Mouse (Mus musculus): ENCODE measurements around the gene Phactr2. TPM values are rescaled to one million over a fixed set of nuclear protein-coding genes. Genes with fewer than 3 reads are reported as not detected.

Phactr2 gene
- polyA plus RNA-seq, 1 experiment from 2014 or later: 28.8 TPM

DNA sequence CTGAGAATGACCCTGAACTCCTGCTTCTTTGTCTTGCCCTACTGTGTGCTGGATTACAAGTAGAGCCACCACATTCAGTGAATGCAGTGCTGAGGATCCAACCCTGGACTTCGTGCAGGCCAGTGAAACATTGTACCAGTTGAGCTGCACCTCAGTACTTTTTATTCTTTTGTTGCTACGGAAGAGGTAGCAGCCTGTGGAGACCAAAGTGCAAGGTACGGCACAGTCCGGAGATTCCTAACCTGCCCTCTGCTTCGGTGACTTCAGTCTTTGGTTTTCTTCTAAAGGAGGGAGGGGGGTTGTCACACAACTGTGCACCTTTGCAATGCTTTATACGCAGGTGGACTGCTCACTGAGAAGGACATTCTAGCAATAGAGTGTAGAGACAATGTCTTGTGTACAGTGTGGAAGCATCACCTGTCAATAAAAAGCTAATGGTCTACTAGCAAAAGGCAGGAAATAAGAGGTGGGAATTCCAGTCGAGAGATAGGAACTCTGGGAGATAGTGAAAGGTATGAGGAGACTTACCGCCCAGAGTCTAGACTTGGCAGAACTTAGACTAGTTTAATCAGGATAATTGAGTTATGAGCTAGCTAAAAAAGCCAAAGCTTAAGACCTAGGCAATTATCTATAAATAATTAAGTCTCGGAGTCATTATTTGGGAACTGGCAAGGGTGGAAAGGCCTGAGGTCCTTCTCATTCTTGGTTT, 19.9 kb upstream of the Phactr2 start:
- no peak for DNase-seq (ENCODE audit: low spot score)
- Histone ChIP-seq H3K9ac (ENCODE audit: low read length) (no peak overlapping the region), H3K4me3 (ENCODE audit: low read depth, low read length) (no peak overlapping the region), H3K9me3 (ENCODE audit: control insufficient read depth, low read length) (no peaks in the 10 kb centered on the region), H3K36me3 (ENCODE audit: control insufficient read depth, insufficient read depth, low read length) (no peaks in the 10 kb centered on the region), H3K27ac (replicated peaks; ENCODE audit: low read depth, low read length) (no peak overlapping the region), H3K4me2 (ENCODE audit: low read depth, severe bottlenecking) (no peak overlapping the region), H3K4me1 (ENCODE audit: control insufficient read depth, insufficient read depth, low read length) (no peaks in the 10 kb centered on the region), H3K27me3 (ENCODE audit: control insufficient read depth, insufficient read depth, low read length) (no peaks in the 10 kb centered on the region)
- 89% methylated on average over 9 of the region's 9 CpGs for WGBS
- ATAC-seq (ENCODE audit: insufficient number of reproducible peaks, low FRiP score, low TSS enrichment, low read depth): no peak

DNA sequence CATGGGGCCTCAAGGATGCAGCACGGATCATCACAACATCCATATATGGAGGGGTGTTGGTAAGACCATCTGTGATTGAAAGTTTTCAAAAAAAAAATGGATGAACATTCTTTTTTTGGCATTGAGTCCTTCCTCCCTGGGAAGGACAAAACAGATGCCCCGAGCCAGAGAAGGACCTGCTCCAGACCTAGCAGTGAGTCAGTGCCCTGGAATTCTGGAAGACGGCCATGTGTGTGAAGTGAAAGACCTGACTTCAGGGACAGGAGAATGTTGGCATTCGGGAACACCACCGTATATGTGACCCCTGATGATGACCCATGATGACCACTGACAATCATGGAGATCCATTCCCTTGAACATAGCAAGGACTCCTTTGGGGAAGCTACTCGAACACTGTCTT, 15.5 kb upstream of the Phactr2 start:
- no peaks in the 10 kb centered on the region for H3K9me3 ChIP-seq (ENCODE audit: control insufficient read depth, low read length)
- ATAC-seq (ENCODE audit: insufficient number of reproducible peaks, low FRiP score, low TSS enrichment, low read depth) (no peak), DNase-seq (ENCODE audit: low spot score) (no peak)
- no peak overlapping the region for H3K27ac ChIP-seq (replicated peaks; ENCODE audit: low read depth, low read length)
- H3K4me1 ChIP-seq (ENCODE audit: control insufficient read depth, insufficient read depth, low read length): no peaks in the 10 kb centered on the region
- WGBS: 85% methylated on average over 6 of the region's 6 CpGs
- no peak overlapping the region for H3K9ac ChIP-seq (ENCODE audit: low read length)
- no peak overlapping the region for H3K4me3 ChIP-seq (ENCODE audit: low read depth, low read length)
- H3K27me3 ChIP-seq (ENCODE audit: control insufficient read depth, insufficient read depth, low read length): no peaks in the 10 kb centered on the region
- no peaks in the 10 kb centered on the region for H3K36me3 ChIP-seq (ENCODE audit: control insufficient read depth, insufficient read depth, low read length)
- no peak overlapping the region for H3K4me2 ChIP-seq (ENCODE audit: low read depth, severe bottlenecking)

DNA sequence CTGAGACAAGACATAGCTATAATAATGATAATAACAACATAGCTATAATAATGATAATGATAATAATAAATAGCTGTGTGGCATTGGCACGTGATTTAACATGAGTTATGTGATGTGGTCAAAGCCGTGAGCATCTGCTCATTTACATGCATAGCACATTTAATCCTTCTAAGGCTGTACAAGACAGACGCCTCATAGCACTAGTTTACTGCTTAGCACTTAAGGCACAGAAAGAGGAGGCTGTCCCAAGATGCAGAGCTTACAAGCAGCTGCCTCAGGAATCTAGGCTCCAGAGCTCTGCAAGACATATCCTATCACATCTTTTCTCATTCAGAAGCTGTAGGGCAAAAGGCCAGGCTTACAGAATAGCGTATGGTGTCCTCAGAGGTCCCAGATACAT, 11.7 kb upstream of the Phactr2 start:
- Histone ChIP-seq H3K4me2 (ENCODE audit: low read depth, severe bottlenecking) (no peak overlapping the region), H3K27ac (replicated peaks; ENCODE audit: low read depth, low read length) (no peak overlapping the region), H3K9me3 (ENCODE audit: control insufficient read depth, low read length) (no peaks in the 10 kb centered on the region), H3K4me1 (ENCODE audit: control insufficient read depth, insufficient read depth, low read length) (no peaks in the 10 kb centered on the region), H3K4me3 (ENCODE audit: low read depth, low read length) (no peak overlapping the region), H3K9ac (ENCODE audit: low read length) (no peak overlapping the region), H3K27me3 (ENCODE audit: control insufficient read depth, insufficient read depth, low read length) (no peaks in the 10 kb centered on the region), H3K36me3 (ENCODE audit: control insufficient read depth, insufficient read depth, low read length) (no peaks in the 10 kb centered on the region)
- no peak for ATAC-seq (ENCODE audit: insufficient number of reproducible peaks, low FRiP score, low TSS enrichment, low read depth)
- 77% methylated on average over 4 of the region's 4 CpGs for whole genome bisulfite sequencing
- DNase-seq (ENCODE audit: low spot score): no peak

DNA sequence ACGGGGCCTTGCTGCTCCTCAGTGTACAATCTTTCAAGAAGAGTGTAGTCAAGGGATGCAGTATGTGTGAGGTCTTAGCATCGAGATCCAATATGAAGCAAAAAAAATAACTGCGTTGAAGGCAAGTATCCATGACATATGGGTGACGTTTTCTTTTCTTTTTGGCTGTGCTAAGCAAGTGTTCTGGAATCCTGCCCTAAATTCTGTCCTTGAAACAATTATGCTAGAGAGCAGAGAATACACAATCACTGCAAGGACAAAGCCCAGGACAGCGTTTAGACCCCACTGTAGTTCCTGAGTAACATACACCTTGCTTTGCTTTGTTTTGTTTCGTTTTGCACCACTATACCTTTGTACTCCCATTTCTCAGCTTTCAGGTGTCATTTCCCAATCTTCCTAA, 5.1 kb upstream of the Phactr2 start:
- Histone ChIP-seq H3K4me1 (ENCODE audit: control insufficient read depth, insufficient read depth, low read length) (no peaks in the 10 kb centered on the region), H3K4me2 (ENCODE audit: low read depth, severe bottlenecking) (no peak overlapping the region), H3K36me3 (ENCODE audit: control insufficient read depth, insufficient read depth, low read length) (no peaks in the 10 kb centered on the region), H3K27ac (replicated peaks; ENCODE audit: low read depth, low read length) (no peak overlapping the region), H3K9me3 (ENCODE audit: control insufficient read depth, low read length) (no peaks in the 10 kb centered on the region), H3K4me3 (ENCODE audit: low read depth, low read length) (no peak overlapping the region), H3K27me3 (ENCODE audit: control insufficient read depth, insufficient read depth, low read length) (peaks cover 12% of the 10 kb centered on the region; the same call in 1 of the 2 replicates), H3K9ac (ENCODE audit: low read length) (no peak overlapping the region)
- DNase-seq (ENCODE audit: low spot score) (no peak), ATAC-seq (ENCODE audit: insufficient number of reproducible peaks, low FRiP score, low TSS enrichment, low read depth) (no peak)
- 81% methylated on average over 6 of the region's 6 CpGs for WGBS

DNA sequence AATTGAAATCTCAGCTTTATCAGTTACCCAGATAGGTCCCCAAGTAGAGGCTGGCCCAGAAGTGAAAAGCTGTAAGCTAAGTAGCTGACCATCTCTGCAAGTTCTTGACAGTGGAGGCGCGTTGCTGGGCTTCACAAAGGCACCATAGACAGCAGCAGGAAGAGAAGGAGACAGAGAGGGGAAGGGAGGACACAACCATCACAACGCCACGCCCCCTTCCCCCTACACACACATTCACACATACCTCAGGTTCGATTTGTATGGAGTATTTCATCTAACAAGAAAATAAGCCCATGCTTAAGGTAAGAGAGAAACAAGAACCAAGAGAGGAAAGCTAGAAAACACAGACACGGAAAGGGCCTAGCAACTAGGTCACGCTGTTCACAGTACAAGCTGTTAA, 909 bp upstream of the Phactr2 start:
- ATAC-seq (ENCODE audit: insufficient number of reproducible peaks, low FRiP score, low TSS enrichment, low read depth) (no peak), DNase-seq (ENCODE audit: low spot score) (no peak)
- H3K4me2 ChIP-seq (ENCODE audit: low read depth, severe bottlenecking): no peak overlapping the region
- peaks cover 27% of the 10 kb centered on the region for H3K27me3 ChIP-seq (ENCODE audit: control insufficient read depth, insufficient read depth, low read length)
- H3K9me3 ChIP-seq (ENCODE audit: control insufficient read depth, low read length): no peaks in the 10 kb centered on the region
- WGBS: 27% methylated on average over 7 of the region's 7 CpGs
- no peak overlapping the region for H3K4me3 ChIP-seq (ENCODE audit: low read depth, low read length)
- H3K9ac ChIP-seq (ENCODE audit: low read length): no peak overlapping the region
- H3K27ac ChIP-seq (replicated peaks; ENCODE audit: low read depth, low read length): no peak overlapping the region
- no peaks in the 10 kb centered on the region for H3K4me1 ChIP-seq (ENCODE audit: control insufficient read depth, insufficient read depth, low read length)
- no peaks in the 10 kb centered on the region for H3K36me3 ChIP-seq (ENCODE audit: control insufficient read depth, insufficient read depth, low read length)

DNA sequence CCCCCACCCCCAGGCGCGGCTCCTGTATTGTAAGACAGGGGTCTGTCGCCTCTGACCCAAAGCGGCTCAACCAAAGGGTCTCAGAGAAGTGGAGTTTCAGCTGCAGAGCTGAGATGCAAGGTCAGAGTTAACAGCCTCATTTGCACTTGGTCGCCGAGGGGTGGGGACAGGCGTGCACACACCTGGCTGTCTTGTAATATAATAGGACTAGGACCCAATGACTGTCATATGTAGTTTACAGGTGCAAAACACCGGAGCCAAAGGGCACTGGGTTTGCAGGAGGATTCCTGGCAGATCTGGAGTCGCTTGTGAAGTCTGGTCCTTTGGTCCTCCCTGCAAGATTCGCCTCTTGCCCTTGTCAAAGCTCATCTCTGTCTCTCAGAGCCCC, 350 bp upstream of the Phactr2 start:
- H3K4me3 ChIP-seq (ENCODE audit: low read depth, low read length): peak overlapping the region; percentile 52
- 4% methylated on average over 10 of the region's 10 CpGs for WGBS
- DNase-seq (ENCODE audit: low spot score) (no peak), ATAC-seq (ENCODE audit: insufficient number of reproducible peaks, low FRiP score, low TSS enrichment, low read depth) (peak; percentile 47; the same call in 1 of the 2 replicates)
- no peaks in the 10 kb centered on the region for H3K9me3 ChIP-seq (ENCODE audit: control insufficient read depth, low read length)
- H3K36me3 ChIP-seq (ENCODE audit: control insufficient read depth, insufficient read depth, low read length): no peaks in the 10 kb centered on the region
- peak overlapping the region; percentile 94 for H3K4me2 ChIP-seq (ENCODE audit: low read depth, severe bottlenecking)
- H3K27ac ChIP-seq (replicated peaks; ENCODE audit: low read depth, low read length): no peak overlapping the region
- peak overlapping the region; percentile 47 for H3K9ac ChIP-seq (ENCODE audit: low read length)
- peaks cover 27% of the 10 kb centered on the region for H3K27me3 ChIP-seq (ENCODE audit: control insufficient read depth, insufficient read depth, low read length)
- no peaks in the 10 kb centered on the region for H3K4me1 ChIP-seq (ENCODE audit: control insufficient read depth, insufficient read depth, low read length)

DNA sequence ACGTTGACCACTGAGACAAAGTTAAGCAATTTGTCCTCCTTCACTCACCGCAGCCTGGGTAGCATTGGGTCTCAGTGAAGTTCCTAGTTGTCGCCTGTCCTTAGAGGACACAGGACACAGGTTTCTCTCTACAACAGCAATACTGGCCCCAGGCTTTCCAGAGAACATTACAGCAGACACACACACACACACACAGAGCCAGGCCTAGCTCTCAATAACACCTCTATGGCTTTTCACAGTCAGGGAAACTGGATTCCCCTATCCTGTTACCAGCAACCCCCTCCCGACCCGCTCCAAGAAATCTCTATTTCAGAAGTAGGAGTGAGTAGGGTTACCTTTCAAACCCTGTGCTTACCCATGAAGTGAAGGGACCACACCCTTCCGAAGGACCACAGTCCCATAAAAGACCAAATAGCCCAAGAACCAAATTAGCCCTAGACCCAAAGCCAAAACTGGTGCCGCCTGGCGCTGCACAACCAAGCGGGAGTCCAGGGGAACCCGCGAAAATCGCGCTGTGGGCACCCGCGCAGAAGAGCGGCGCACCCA, 852 bp downstream of the Phactr2 start:
- Histone ChIP-seq H3K9me3 (ENCODE audit: control insufficient read depth, low read length) (no peaks in the 10 kb centered on the region), H3K27ac (replicated peaks; ENCODE audit: low read depth, low read length) (no peak overlapping the region), H3K4me3 (ENCODE audit: low read depth, low read length) (peak overlapping the region; percentile 52), H3K36me3 (ENCODE audit: control insufficient read depth, insufficient read depth, low read length) (no peaks in the 10 kb centered on the region), H3K4me2 (ENCODE audit: low read depth, severe bottlenecking) (peak overlapping the region; percentile 94), H3K9ac (ENCODE audit: low read length) (no peak overlapping the region), H3K4me1 (ENCODE audit: control insufficient read depth, insufficient read depth, low read length) (no peaks in the 10 kb centered on the region), H3K27me3 (ENCODE audit: control insufficient read depth, insufficient read depth, low read length) (peaks cover 27% of the 10 kb centered on the region)
- ATAC-seq (ENCODE audit: insufficient number of reproducible peaks, low FRiP score, low TSS enrichment, low read depth) (peak; percentile 53), DNase-seq (ENCODE audit: low spot score) (no peak)
- 15% methylated on average over 17 of the region's 17 CpGs for WGBS

DNA sequence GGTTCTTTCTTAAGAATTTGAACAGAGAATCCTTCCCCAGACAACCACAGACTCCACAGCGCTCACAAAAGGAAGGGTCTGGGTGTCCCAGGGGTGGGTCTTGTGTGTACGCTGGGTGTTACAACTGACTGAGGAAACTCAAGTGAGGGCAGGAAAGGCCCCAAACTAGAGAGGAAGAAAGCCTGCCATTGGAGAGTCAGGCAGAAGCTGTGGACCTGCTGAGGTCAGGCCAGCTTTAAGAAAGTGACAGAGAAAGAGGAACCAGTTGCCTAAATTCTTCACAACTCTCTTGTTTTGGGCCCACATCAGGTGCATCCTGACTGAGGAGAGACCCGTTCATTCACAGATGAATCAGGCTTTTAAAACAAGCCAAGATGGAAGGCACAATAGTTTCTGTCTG, 4.0 kb downstream of the Phactr2 start:
- peaks cover 22% of the 10 kb centered on the region for H3K27me3 ChIP-seq (ENCODE audit: control insufficient read depth, insufficient read depth, low read length)
- DNase-seq (ENCODE audit: low spot score): no peak

More for the DNA sequence above, 4.0 kb downstream of the Phactr2 start:
- 92% methylated on average over 3 of the region's 3 CpGs for WGBS
- H3K9ac ChIP-seq (ENCODE audit: low read length): no peak overlapping the region
- H3K4me2 ChIP-seq (ENCODE audit: low read depth, severe bottlenecking): no peak overlapping the region
- no peak for ATAC-seq (ENCODE audit: insufficient number of reproducible peaks, low FRiP score, low TSS enrichment, low read depth)
- no peak overlapping the region for H3K27ac ChIP-seq (replicated peaks; ENCODE audit: low read depth, low read length)
- H3K4me3 ChIP-seq (ENCODE audit: low read depth, low read length): no peak overlapping the region
- H3K36me3 ChIP-seq (ENCODE audit: control insufficient read depth, insufficient read depth, low read length): no peaks in the 10 kb centered on the region
- H3K4me1 ChIP-seq (ENCODE audit: control insufficient read depth, insufficient read depth, low read length): no peaks in the 10 kb centered on the region
- no peaks in the 10 kb centered on the region for H3K9me3 ChIP-seq (ENCODE audit: control insufficient read depth, low read length)

All from limb, embryonic 11.5 days (tissue).